Mouse (Mus musculus) adrenal gland, postnatal 10 days (tissue): ENCODE data around the gene Samt4. TPM values are rescaled to one million over a fixed set of nuclear protein-coding genes. Genes with fewer than 3 reads are reported as not detected.
"Not testable (repeated sequence)": the region's sequence is repeated elsewhere in the genome, so short reads cannot be mapped to it uniquely, and the experiment has no call there.

Experiments
- DNase-seq: peaks from one replicate; pipeline ENCODE4 v3.0.0; 2021; ENCODE audit warnings: mixed read lengths
- long read RNA-seq, 2 experiments: library from polyadenylated mRNA; stranded (forward); transcript quantifications; one replicate each; pipeline ENCODE4 v2.0.0; 2021
- total RNA-seq, 2 experiments: library from RNA; stranded (reverse); gene quantifications; 2 replicates each; pipeline ENCODE4 v1.2.3; 2021

The Samt4 gene
- total RNA-seq, result not detected
- long read RNA-seq, experiment 1, result 0 reads
- long read RNA-seq, experiment 2, result 0 reads

- no peak for DNase-seq
Measured at GRCm38 (mm10) chrX:154481702-154482101, at the start of gene Samt4. TSS of gene Samt4 (plus strand) at chrX:154482002.

GRCm38 (mm10) chrX:154443696-154444095, 38.1 kb upstream of the Samt4 start:
- not testable (repeated sequence) for DNase-seq

- DNase-seq, result not testable (repeated sequence)
Measured at GRCm38 (mm10) chrX:154468386-154468785, 13.4 kb upstream of the Samt4 start.

Other genes starting within 250 kb of the Samt4 start
- not detected for gene 4930524N10Rik, start 138.6 kb upstream of the Samt4 start, total RNA-seq
- not detected for gene Samt2, start 97.4 kb downstream of the Samt4 start, total RNA-seq